Mouse (Mus musculus) retina, embryonic 14.5 days (tissue): ENCODE results near the gene Aspscr1.
A peak's percentile ranks its signal among the peaks of the same experiment; 100 is the strongest.

Experiments
- DNase-seq: peaks from one replicate; pipeline ENCODE4 v3.0.0-alpha.2; 2015; ENCODE audit warnings: low spot score

The Aspscr1 gene

GRCm38 (mm10) chr11:120683536-120683935 lies 10.8 kb downstream of the Aspscr1 start:
- DNase-seq: no peak

- no peak for DNase-seq
These were observed 11.3 kb downstream of the Aspscr1 start for GRCm38 (mm10) chr11:120684086-120684485.

- DNase-seq: no peak
These were observed 11.9 kb downstream of the Aspscr1 start for GRCm38 (mm10) chr11:120684660-120685059.

GRCm38 (mm10) chr11:120686650-120687272 lies 14.0 kb downstream of the Aspscr1 start:
- DNase-seq: no peak

- DNase-seq: no peak
These were observed 16.6 kb downstream of the Aspscr1 start for GRCm38 (mm10) chr11:120689365-120689764.

DNA sequence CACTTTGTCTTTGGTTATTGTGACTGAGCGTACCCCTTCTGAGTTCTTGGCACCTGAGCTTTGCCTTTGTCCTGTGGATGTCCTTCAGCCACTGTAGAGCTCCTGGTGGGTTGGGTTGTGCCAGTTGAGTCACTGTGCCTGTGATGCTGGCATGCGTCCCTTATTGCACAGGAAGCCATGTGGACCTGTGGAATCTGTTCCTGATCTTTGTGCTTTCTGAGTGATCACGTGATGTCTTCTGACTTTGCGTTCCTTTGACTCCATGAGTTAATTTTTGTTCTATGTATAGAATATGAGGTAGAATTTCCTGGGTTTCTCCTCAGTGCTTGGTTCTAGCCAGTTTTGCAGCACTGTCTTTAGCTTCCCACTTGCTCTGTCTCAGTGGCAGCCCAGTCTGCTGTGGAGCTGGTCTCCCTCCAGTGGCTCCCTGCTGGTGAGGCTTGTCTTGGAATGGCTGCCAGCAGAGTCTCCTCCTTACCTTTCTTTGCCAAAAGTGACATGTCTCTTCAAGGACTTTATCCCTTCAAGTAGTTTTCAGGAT lies 19.8 kb downstream of the Aspscr1 start:
- DNase-seq: no peak

DNA sequence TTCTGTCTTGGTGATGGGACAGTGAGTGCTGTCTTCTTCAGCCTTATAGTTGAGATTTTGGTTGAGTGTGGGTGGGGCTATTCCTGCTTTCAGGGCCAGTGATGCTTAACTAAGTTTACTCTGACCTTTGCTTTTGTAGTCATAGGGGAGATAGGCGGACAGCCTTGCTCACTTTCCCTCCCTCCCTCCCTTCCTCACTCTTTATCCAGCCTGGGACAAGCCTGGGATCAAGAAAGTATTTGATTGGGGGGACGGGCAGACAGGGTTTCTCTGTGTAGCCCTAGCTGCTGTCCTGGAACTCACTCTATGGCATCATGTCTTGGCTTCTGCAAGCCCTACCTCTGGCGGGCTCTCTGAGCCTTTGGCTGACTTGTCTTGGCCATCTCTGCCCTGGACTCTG lies 20.7 kb downstream of the Aspscr1 start:
- no peak for DNase-seq

DNA sequence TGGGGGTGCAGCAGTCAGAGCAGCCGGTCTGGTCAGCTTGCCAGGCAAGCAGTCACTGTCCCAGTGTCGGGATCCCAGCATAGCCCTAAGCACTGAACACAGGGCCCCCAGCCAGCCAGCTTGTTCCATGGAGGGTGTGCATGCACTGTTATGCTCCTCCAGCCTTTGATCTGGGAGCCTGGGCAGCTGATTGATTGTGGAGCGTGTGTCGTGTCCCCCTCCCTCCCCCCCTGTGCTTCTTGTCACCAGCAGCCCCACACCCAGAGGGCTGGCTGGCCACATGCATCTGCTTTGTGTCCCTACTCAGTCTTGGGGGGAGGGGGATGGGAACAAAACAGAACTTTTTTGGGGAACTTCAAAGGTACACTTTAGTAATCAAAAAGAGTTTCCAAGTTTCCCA lies 22.4 kb downstream of the Aspscr1 start:
- DNase-seq: no peak

- no peak for DNase-seq
These were observed 22.9 kb downstream of the Aspscr1 start for GRCm38 (mm10) chr11:120695641-120696040.

DNA sequence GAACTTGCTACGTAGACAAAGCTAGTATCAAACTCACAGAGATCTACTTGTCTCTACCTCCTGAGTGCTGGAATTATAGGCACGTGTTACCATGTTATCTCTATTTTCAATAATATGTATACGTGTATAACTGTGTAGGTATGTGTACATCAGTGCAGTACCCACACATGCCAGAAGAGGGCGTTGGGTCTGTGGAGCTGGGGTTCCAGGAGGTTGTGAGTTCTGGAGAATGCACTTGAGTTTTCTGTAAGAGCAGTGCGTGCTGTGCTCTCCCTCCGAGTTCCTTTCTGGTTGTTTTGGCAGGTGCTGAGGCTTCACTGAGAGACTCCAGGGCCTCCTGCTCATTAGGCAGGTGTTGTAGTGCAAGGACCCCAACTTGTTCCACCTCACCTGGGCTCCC lies 23.8 kb downstream of the Aspscr1 start:
- no peak for DNase-seq

DNA sequence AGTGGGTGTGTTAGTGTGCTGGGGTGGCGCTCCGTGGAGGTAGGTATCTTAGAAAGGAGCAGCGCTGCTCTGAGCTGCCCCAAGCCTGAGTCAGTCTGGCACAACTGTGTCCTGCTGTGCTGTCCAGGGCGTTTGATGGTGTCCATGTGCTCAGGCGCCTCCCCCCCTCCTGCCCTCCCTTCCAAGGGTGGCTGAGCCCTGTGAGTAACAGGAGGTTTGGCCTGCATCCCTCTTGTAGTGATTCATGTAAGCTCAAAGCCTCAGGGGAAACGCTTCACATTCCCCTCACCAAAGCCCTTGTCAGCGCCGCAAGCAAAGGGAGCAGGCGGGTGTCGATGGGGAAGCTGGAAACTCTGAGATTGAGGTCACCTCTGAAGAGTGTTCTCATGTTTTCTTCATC lies 25.0 kb downstream of the Aspscr1 start:
- DNase-seq: no peak

- DNase-seq: no peak
These were observed 31.1 kb downstream of the Aspscr1 start for GRCm38 (mm10) chr11:120703696-120704454.

DNA sequence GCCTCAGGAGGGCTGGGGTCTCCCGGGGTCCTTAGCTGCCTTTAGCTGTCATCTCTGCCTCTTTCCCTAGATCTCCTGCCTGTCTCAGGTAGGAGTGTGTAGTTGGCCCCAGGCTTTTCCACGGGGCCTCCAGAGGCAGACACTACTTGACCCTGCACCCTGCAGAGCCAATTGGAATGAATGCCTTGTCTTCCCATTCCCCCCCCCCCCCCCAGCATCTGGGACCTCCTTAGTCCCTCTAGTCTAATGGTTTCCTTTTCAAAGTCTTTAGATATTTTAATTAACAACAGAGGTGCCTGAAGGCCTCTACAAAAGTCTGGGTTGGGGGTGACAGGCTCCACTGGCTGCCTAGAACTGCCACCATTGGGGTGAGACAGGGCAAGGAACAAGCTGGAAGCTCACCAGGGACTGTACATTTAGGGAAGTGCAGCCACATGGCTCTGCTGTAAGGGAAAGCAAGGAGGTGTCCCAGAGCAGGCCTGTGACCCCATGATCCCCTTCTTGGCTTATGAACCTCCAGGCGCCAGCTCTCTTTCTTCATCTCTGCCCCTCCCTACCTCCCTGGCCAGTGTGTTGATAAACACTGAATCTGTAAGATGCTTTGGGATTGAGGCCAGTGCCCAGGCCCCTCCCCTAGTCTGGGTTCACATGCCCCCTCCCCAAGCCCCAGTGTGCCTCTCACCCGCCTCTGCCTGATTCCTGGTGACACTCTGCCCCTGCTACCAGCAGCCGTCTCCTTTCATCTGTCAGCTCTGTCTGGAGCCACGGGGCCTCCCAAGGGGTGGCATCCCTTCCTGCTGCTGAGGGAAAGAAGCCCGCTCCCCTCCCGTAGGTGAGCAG lies 31.9 kb downstream of the Aspscr1 start:
- DNase-seq: peak; percentile 79

DNA sequence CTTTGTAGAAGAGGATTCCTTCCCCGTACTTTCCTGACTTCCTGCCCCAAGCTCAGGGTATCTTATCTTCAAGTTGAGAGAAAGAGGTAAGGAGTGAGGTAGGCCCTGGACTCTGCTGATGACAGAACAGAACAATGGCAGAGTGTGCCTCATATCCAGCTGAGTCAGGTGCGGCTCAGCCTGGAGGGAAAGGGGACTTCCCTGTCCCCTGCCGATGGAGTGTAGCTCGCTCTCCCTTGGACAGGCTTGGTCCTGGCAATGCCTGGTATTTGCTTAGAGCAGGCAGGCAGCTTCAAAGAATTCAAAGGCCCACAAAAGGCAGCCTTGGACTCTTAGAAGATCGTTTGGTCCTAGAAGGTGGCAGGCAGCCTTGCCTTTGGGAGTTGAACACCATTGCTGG lies 33.3 kb downstream of the Aspscr1 start:
- no peak for DNase-seq

- DNase-seq: no peak
These were observed 34.5 kb downstream of the Aspscr1 start for GRCm38 (mm10) chr11:120707225-120707624.

- DNase-seq: no peak
These were observed 35.2 kb downstream of the Aspscr1 start for GRCm38 (mm10) chr11:120707969-120708368.

DNA sequence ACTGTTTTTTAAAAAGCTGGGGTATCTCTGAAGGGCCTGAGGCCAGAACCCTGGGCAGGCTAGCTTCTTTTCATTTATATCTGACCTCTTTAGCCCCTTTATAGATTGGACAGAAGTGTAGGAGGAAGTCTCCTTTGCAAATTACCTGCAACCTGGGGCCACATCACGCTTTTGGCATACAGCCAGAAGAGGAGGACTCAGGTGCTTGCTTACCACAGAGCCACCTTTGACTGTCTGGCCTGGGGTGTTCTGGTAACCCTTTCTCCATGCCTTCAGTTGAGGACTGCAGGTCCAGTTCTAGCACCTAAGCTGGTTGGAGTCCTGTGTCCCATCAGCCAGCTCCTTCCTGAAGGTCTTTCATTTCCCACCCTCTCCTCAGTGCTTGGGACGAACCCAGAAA lies 36.8 kb downstream of the Aspscr1 start:
- no peak for DNase-seq

DNA sequence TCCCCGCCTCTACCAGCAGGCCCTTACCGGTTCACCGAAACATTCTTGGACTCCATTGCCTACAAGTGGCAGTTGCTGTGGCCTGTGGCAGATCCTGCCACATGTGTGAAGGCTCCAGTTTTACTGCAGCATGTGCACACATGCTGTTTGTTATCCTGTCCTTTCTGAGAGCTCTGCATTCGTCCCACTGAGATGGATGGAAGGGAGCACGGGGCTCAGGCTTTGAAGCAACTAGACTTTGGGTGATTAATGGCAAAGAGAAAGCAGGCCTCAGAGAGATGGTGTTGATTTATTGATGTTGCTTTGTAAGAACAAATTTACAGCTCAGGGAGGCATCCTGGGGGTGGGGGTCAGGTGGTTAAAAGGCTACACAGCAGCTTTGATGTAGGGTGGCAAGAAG lies 37.9 kb downstream of the Aspscr1 start:
- no peak for DNase-seq

DNA sequence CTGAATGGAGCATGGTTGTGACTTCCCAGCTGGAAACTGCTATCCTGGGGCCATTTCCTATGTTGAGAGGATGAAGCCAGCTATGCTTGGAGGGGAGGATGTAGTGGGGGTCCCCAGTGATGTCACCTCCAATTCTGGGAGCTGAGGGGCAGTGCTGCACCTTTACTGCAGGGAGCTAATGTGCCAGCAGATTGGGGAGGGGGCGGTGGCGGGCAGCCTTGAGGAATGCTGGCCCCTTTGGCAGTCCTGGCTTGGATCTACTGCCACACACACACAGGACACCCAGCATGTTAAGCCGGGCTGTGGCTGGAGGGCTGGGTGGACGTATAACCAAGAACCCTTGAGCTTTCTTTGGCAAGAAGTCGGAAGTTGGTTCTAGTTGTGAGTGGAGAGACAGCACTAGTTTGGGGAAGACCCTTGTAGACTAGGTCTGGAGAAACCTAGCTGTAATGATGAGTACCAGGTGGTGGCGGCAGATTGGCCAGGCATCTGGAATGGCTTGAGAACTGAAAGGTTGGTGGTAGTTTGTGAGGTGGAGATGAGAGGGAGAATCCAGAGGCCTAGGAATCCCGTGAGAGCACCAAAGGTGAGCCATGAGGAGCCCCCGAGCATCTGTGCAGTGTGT lies 39.3 kb downstream of the Aspscr1 start:
- no peak for DNase-seq

DNA sequence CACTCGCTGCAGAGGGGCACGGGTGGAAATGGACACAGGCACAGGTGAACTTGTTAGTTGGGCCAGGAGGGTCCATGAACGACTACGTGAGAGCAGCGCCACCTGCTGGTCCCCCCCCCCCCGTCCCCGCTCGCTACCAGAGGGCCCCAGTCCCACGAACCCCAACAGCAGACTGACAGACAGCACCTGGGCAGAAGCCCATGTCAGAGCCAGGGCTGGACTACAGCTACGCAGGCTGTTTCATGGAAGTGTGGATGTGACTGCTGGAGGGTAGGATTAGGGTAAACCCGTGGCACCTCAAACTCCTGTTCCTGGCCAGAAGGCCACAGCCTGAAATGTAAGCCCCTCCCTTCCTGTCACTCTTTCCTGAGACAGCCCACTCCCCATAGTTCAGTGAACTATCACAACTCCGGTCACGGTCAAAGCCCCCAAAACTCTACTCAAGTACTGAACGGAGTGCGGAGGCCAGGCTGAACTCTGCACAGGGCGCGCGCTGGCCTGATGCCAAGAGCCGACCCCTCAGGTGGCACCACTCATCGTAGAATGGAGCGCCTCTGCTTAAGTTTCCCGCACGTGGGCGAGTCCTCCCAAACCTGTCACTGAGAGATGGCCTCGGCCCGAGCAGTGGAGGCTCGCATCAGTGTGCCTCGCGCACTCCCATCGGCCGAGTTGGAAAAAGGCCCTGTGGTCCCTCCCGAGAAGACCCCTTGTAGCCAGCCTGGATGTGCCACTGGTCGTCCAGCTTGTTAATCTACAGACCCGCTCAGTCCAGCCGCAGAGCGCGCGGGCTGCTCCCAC lies 40.2 kb downstream of the Aspscr1 start:
- peak; percentile 82 for DNase-seq
